Mouse (Mus musculus) olfactory bulb, adult 2 months (tissue): Measurements from ENCODE around the gene Erp27. TPM values are rescaled to one million over a fixed set of nuclear protein-coding genes. Genes with fewer than 3 reads are reported as not detected.
"Not testable (repeated sequence)": the region's sequence is repeated elsewhere in the genome, so short reads cannot be mapped to it uniquely, and the experiment has no call there.

Experiments used
- H3K27ac ChIP-seq: fragments of 200-500 bp; 2 replicates; pipeline ENCODE4 v1.5.1; 2012; ENCODE audit warnings: low read depth, low read length; ENCODE audit not compliant: insufficient read depth
- H3K4me1 ChIP-seq: fragments of 200-500 bp; 2 replicates; pipeline ENCODE4 v1.6.1; 2012; ENCODE audit warnings: low read length; ENCODE audit not compliant: control insufficient read depth, insufficient read depth
- H3K4me3 ChIP-seq: fragments of 200-500 bp; 2 replicates; pipeline ENCODE4 v1.5.1; 2012; ENCODE audit warnings: mild to moderate bottlenecking, low read depth, low read length, moderate library complexity; ENCODE audit not compliant: insufficient read depth
- CTCF ChIP-seq: fragments of 200-500 bp; IDR thresholded peaks from 2 replicates; pipeline ENCODE4 v1.5.1; 2012; ENCODE audit warnings: low read depth, mild to moderate bottlenecking, low read length, moderate library complexity; ENCODE audit not compliant: insufficient read depth
- POLR2A ChIP-seq: fragments of 200-500 bp; IDR thresholded peaks from 2 replicates; pipeline ENCODE4 v1.6.1; 2012; ENCODE audit warnings: mild to moderate bottlenecking, low read depth, low read length, moderate library complexity; ENCODE audit not compliant: insufficient read depth
- WGBS: fragments of 180-500 bp; shearing (Covaris S2); methylation state at CpG from one replicate; pipeline ENCODE4 v1.1.7; 2018; 5-methylcytosine and 5-hydroxymethylcytosine counted together
- polyA plus RNA-seq: library from polyadenylated mRNA; stranded (reverse); fragments of >200 nt; gene quantifications from 2 replicates; pipeline ENCODE4 v1.2.4, GENCODE M21; 2012; ENCODE audit warnings: low replicate concordance; ENCODE audit not compliant: missing spikeins, insufficient read depth, insufficient read length

Gene Erp27
- polyA plus RNA-seq, 1 experiment, result not detected

- Histone ChIP-seq H3K4me3 (no peak overlapping the region), H3K4me1 (no peaks in the 10 kb centered on the region), H3K27ac (no peak overlapping the region)
- no peak for TF ChIP-seq POLR2A
- no peak for TF ChIP-seq CTCF
- 87% methylated on average over 6 of the region's 6 CpGs for WGBS
Measured at GRCm38 (mm10) chr6:136889554-136889953, 32.4 kb downstream of the Erp27 start.

DNA sequence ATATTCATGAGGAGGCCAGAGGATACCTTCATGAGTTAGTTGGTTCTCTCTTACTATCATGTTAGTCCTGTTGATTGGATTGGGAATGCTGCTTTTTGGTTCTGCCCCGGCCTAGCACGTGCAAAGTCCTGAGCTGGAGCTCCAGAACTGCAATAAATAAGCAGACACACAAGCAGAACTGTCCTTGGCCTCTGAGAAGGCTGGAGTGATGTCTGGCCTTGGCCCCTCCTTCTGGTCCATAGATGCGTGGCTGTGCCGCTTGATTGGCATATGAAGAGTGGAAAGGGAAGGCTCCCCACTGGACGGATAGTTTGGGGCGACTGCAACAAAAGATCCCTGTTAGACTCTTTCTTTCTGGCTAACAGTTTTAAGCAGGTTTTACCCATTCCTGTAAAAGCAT is 32.9 kb downstream of the Erp27 start:
- Histone ChIP-seq H3K4me3 (no peak overlapping the region), H3K27ac (no peak overlapping the region), H3K4me1 (no peaks in the 10 kb centered on the region)
- 88% methylated on average over 6 of the region's 6 CpGs for WGBS
- TF ChIP-seq CTCF, result no peak
- TF ChIP-seq POLR2A, result no peak

DNA sequence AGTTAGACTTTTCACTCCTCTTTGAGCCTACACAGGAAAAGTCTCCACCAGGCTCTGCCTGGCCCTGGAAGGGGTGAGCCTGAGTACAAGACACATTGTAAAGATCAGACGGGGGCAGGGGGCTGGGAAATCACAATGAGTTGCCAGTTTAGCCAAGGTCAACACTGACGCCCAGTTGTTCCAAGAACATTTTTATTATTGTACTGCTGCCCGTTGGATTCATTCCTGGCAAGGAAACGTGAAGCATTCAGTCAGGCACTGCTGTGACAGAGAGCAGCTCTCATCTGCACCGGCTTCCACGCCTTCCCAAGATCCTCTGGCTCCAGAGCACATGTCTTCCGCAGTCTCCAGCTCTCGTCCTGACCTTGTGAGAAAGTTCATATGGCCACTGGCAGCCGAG is 34.1 kb downstream of the Erp27 start:
- no peak for TF ChIP-seq CTCF
- TF ChIP-seq POLR2A, result no peak
- WGBS, result 58% methylated on average over 9 of the region's 9 CpGs
- no peak overlapping the region for H3K27ac ChIP-seq
- H3K4me1 ChIP-seq, result no peaks in the 10 kb centered on the region
- no peak overlapping the region for H3K4me3 ChIP-seq

- H3K27ac ChIP-seq, H3K4me1 ChIP-seq, H3K4me3 ChIP-seq: not testable (repeated sequence)
- 72% methylated on average over 1 of the region's 1 CpGs for WGBS
Measured at GRCm38 (mm10) chr6:136884766-136885165, 37.2 kb downstream of the Erp27 start.

DNA sequence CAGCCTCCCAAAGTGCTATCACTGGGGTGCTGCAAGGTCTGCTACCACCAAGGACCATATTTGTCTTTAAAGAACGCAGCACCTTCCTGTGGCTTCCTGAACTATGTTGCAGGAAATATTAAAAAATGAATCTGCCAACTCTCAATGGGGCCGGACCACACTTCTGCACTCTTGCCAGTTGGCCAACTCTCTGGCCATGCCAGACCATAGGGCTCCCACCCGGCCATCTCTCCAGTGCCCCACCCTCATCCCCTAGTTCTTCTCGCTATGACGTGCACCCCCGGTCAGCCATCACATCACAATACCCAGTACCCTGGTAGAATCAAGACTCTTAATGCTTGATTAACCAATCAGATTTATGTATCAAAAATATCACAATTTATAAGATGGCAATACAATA is 38.0 kb downstream of the Erp27 start:
- no peak for TF ChIP-seq POLR2A
- TF ChIP-seq CTCF, result no peak
- 95% methylated on average over 6 of the region's 6 CpGs for WGBS
- Histone ChIP-seq H3K4me3 (no peak overlapping the region), H3K27ac (no peak overlapping the region), H3K4me1 (no peaks in the 10 kb centered on the region)

DNA sequence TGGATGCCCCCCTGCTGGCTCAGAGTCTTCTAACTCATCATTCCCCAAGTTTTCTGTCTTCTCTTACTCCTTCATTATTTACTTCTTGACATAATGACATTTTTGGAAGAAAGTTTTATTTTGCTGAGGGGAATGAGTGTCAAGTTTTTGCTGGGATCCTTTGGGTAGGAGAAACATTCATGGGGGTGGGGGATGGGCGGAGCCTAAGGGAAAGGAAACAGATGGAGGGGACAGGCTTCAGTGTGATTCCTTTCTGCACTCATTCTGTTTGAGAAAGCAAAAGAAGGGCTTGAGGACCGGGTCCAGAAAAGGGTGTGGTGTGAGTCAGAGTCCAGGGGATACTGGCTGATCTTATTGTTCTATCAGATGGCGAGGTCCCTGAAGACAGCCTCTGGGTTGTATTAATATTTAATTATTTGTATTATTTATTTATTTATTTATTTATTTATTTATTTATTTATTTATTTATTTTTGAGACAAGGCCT is 38.5 kb downstream of the Erp27 start:
- Histone ChIP-seq H3K4me1 (no peaks in the 10 kb centered on the region), H3K4me3 (no peak overlapping the region), H3K27ac (no peak overlapping the region)
- 95% methylated on average over 3 of the region's 3 CpGs for whole genome bisulfite sequencing
- TF ChIP-seq POLR2A (no peak), CTCF (no peak)

DNA sequence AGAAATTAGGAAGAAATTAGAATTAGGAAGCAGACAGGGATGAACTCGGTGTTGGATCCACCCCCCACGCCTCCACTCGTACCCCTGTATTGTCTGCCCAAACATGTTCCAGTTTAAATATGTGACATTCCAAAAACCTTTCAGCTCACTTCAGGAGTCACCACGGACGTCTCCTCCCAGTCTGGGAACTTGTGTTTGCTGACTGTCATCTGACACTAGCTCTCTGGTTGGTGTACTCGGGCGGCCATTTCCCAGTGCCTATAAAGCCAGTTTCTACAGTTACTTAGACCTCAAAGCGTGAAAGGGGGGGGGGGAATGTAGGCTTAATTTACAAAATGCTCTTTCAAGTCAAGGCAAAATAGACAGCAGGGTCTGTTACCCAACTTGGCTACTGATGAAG is 40.3 kb downstream of the Erp27 start:
- TF ChIP-seq CTCF (no peak), POLR2A (no peak)
- Histone ChIP-seq H3K4me1 (no peaks in the 10 kb centered on the region), H3K4me3 (no peak overlapping the region), H3K27ac (no peak overlapping the region)
- 81% methylated on average over 8 of the region's 8 CpGs for WGBS

- TF ChIP-seq POLR2A (no peak), CTCF (no peak)
- WGBS, result 62% methylated on average over 9 of the region's 9 CpGs
- no peak within 1 kb of the TSS for H3K27ac ChIP-seq
- H3K4me3 ChIP-seq, result no peak within 1 kb of the TSS
- 0 out of 2 replicates have a peak, but pooled peaks cover 2% of the 10 kb centered on the region for H3K4me1 ChIP-seq
Measured at GRCm38 (mm10) chr6:136875670-136876069, 46.3 kb downstream of the Erp27 start, which contains the start of gene Mgp. Mgp (minus strand) TSS chr6:136875823.

- Histone ChIP-seq H3K4me1 (0 out of 2 replicates have a peak, but pooled peaks cover 2% of the 10 kb centered on the region), H3K27ac (no peak overlapping the region), H3K4me3 (no peak overlapping the region)
- 27% methylated on average over 8 of the region's 8 CpGs for WGBS
- TF ChIP-seq POLR2A (no peak), CTCF (no peak)
Measured at GRCm38 (mm10) chr6:136874599-136874998, 47.4 kb downstream of the Erp27 start.

GRCm38 (mm10) chr6:136868921-136869320 is 53.1 kb downstream of the Erp27 start:
- 84% methylated on average over 5 of the region's 5 CpGs for WGBS
- Histone ChIP-seq H3K4me1 (no peaks in the 10 kb centered on the region), H3K27ac (no peak overlapping the region), H3K4me3 (no peak overlapping the region)
- TF ChIP-seq CTCF (no peak), POLR2A (no peak)
